Mouse (Mus musculus) kidney, adult 2 months (tissue): ENCODE measurements around the gene Sart1.

ENCODE experiments used
- CTCF ChIP-seq: fragments of 200-500 bp; conservative IDR thresholded peaks from 2 replicates; pipeline ENCODE4 v1.5.1; 2011; ENCODE audit warnings: low read depth, mild to moderate bottlenecking, control low read depth, low read length, moderate library complexity, mixed read lengths; ENCODE audit not compliant: insufficient read depth, insufficient read length
- POLR2A ChIP-seq: fragments of 200-500 bp; IDR thresholded peaks from one replicate; pipeline ENCODE4 v1.6.1; 2011; ENCODE audit warnings: low read depth, low read length, control low read depth

- TF ChIP-seq CTCF (no peak), POLR2A (no peak)
Observed at GRCm38 (mm10) chr19:5383326-5383725, 5.2 kb downstream of the Sart1 start.
